Mouse (Mus musculus) ES-Bruce4 (cell line): ENCODE data around the gene Abcg3. TPM values are rescaled to one million over a fixed set of nuclear protein-coding genes. Genes with fewer than 3 reads are reported as not detected.
"Not testable (repeated sequence)": the region's sequence is repeated elsewhere in the genome, so short reads cannot be mapped to it uniquely, and the experiment has no call there.

Experiments
- H3K27ac ChIP-seq: 2 replicates; pipeline ENCODE4 v1.5.1; 2012; ENCODE audit warnings: low read length, inconsistent platforms; ENCODE audit not compliant: insufficient read depth
- H3K27me3 ChIP-seq: 2 replicates; pipeline ENCODE4 v1.6.1; 2012; ENCODE audit warnings: mild to moderate bottlenecking, low read length, inconsistent platforms; ENCODE audit not compliant: control insufficient read depth, poor library complexity, insufficient read depth, severe bottlenecking
- H3K36me3 ChIP-seq: 2 replicates; pipeline ENCODE4 v1.6.1; 2012; ENCODE audit warnings: inconsistent platforms, mild to moderate bottlenecking, low read length, moderate library complexity; ENCODE audit not compliant: control insufficient read depth, poor library complexity, insufficient read depth, severe bottlenecking
- H3K4me1 ChIP-seq: one replicate; pipeline ENCODE4 v1.8.1; 2011; ENCODE audit warnings: low read length; ENCODE audit not compliant: control insufficient read depth, insufficient read depth
- H3K4me3 ChIP-seq: 2 replicates; pipeline ENCODE4 v1.5.1; 2011; ENCODE audit warnings: low read depth, mild to moderate bottlenecking, low read length
- H3K9ac ChIP-seq: 2 replicates; pipeline ENCODE4 v1.6.1; 2012; ENCODE audit warnings: low read depth, mild to moderate bottlenecking, inconsistent platforms; ENCODE audit not compliant: poor library complexity, severe bottlenecking
- H3K9me3 ChIP-seq: replicated peaks from 2 replicates; pipeline ENCODE4 v1.6.1; 2012; ENCODE audit warnings: mild to moderate bottlenecking, low read length, inconsistent platforms; ENCODE audit not compliant: control insufficient read depth, poor library complexity, insufficient read depth, severe bottlenecking
- CTCF ChIP-seq: IDR thresholded peaks from one replicate; pipeline ENCODE4 v1.8.1; 2011; ENCODE audit warnings: low read depth, low read length
- EP300 ChIP-seq: IDR thresholded peaks from 2 replicates; pipeline ENCODE4 v1.6.1; 2011; ENCODE audit warnings: low read depth, low read length; ENCODE audit not compliant: insufficient read depth
- POLR2A ChIP-seq: IDR thresholded peaks from one replicate; pipeline ENCODE4 v1.8.1; 2011; ENCODE audit warnings: low read length; ENCODE audit not compliant: insufficient read depth
- polyA plus RNA-seq: library from polyadenylated mRNA; stranded (reverse); fragments of >200 nt; gene quantifications from 2 replicates; pipeline ENCODE4 v1.2.4, GENCODE M21; 2011; ENCODE audit warnings: low read depth; ENCODE audit not compliant: missing spikeins, insufficient read depth, insufficient read length

Gene Abcg3
- polyA plus RNA-seq, 1 experiment = not detected

DNA sequence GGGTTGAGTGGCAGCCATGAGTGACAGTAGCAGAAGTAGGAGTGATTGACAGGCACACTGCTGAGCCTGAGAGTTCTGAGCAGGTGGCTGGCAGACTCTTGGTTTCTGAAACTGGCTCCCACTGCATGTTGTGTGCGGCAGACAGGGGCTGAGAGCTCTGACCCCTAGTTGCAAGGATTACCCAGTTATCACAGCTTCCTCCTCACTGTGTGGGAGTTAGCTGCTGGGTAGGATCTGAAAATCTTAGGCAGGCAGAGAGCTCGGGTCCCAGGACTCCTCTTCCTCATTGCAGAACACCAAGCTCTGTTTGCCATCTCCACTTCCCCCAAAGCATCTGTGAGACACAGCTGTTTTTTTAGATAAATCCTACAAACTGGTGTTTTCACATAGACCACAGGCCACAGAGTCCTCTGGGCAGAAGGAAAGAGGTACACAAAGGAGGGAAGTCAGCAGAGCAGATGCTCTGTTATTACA is 3.4 kb downstream of the Abcg3 start:
- H3K36me3 ChIP-seq = no peaks in the 10 kb centered on the region
- TF ChIP-seq CTCF (no peak), EP300 (no peak), POLR2A (no peak)
- H3K4me1 ChIP-seq = peaks cover 2% of the 10 kb centered on the region
- no peak overlapping the region for H3K27ac ChIP-seq
- no peak overlapping the region for H3K4me3 ChIP-seq
- H3K9me3 ChIP-seq = no peaks in the 10 kb centered on the region
- no peaks in the 10 kb centered on the region for H3K27me3 ChIP-seq
- no peak overlapping the region for H3K9ac ChIP-seq

DNA sequence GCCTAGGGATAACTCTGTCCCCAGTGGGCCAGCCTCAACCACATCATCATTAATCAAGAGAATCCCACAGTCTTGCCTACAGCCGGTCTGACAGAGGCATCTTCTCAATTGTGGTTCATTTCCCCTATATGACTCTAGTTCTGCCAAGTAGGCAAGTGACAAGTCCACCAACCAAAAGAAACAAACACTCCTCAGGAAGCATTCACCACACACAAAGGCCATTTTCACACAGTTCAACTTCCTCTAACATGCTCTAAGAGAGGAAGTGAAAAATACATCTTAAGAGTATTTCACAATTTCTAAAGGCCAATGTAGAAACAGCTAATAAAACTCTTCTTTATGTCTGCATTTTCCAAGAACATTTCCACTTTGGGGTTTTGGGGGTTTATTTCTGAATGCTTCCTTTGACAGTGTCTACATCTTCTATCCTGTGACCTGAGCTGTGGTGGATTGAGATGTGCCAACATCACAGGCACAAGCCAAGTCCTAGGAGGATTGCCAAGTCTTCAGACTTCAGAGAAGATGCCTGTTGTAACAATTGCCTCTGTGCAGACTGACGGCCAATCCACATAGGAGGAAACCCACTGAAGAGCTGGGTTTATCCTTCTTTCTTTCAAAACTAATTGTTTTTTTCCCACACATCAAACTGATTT is 24.3 kb downstream of the Abcg3 start:
- no peaks in the 10 kb centered on the region for H3K4me1 ChIP-seq
- no peak overlapping the region for H3K4me3 ChIP-seq
- H3K36me3 ChIP-seq = no peaks in the 10 kb centered on the region
- TF ChIP-seq CTCF (no peak), POLR2A (no peak), EP300 (no peak)
- no peak overlapping the region for H3K27ac ChIP-seq
- H3K9ac ChIP-seq = no peak overlapping the region
- no peaks in the 10 kb centered on the region for H3K27me3 ChIP-seq
- H3K9me3 ChIP-seq = no peaks in the 10 kb centered on the region

DNA sequence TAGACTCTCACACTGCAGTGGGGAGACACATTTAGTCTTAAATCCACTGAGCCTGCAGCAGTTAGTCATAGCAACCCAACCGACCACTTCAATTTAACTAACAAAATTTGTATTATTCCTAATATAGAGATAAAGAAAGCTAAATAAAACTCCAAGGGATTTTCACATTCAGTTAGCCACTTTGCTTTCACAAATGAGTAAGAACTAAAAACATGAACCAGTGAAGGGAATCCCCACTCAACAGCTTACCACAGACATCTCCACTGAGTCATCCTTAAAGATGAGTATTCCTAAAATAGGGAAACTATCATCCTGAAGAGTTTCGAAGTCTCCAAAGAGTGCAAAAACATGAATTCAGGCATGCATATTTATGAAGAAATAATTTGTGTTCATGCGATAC is 27.3 kb downstream of the Abcg3 start:
- H3K36me3 ChIP-seq = no peaks in the 10 kb centered on the region
- no peak overlapping the region for H3K27ac ChIP-seq
- no peak overlapping the region for H3K9ac ChIP-seq
- no peaks in the 10 kb centered on the region for H3K9me3 ChIP-seq
- H3K27me3 ChIP-seq = no peaks in the 10 kb centered on the region
- TF ChIP-seq POLR2A (no peak), CTCF (no peak), EP300 (no peak)
- H3K4me1 ChIP-seq = no peaks in the 10 kb centered on the region
- H3K4me3 ChIP-seq = no peak overlapping the region

DNA sequence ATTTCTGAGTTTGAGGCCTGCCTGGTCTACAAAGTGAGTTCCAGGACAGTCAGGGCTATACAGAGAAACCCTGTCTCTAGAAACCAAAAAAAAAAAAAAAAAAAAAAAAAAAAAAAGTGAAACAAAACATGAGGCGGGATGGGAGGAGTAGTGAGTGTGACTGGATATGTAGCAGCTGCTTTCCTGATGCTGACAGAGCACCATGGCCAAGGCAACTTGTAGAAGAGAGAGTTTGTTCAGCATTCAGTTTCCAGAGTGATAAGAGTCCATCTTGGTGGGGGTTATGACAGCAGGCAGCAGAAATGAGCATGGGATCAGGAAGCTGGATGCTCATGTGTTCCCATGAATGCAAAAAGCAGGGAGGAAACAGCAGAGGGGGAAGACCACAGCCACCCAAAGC is 35.6 kb downstream of the Abcg3 start:
- Histone ChIP-seq H3K4me1 (no peaks in the 10 kb centered on the region), H3K9ac (no peak overlapping the region), H3K27me3 (no peaks in the 10 kb centered on the region), H3K27ac (no peak overlapping the region), H3K4me3 (no peak overlapping the region), H3K36me3 (no peaks in the 10 kb centered on the region), H3K9me3 (no peaks in the 10 kb centered on the region)
- no peak for TF ChIP-seq EP300
- TF ChIP-seq CTCF = no peak
- no peak for TF ChIP-seq POLR2A

DNA sequence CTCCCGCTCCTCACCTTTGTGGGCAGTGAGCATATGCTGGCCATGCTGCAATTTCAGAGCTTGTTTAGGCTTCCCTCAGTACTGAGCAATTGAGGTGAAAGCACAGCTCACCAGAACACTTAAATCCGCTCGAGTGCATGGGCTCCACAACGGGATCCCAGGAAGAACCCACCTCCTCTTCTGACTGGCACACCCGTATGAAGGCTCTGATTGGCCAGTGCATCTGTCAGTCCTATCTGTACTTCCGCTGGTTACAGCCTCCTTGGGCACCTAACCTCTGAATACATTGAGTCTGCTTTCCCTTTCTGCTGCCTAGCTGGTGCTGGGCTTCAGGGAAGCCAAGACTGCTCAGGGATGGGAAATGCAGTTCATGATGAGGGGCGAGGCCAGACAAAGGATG is 48.4 kb downstream of the Abcg3 start:
- Histone ChIP-seq H3K4me1 (no peaks in the 10 kb centered on the region), H3K27ac (no peak overlapping the region), H3K9ac (no peak overlapping the region), H3K9me3 (0 out of 2 replicates have a peak, but pooled peaks cover 2% of the 10 kb centered on the region), H3K36me3 (no peaks in the 10 kb centered on the region), H3K4me3 (peak overlapping the region; percentile 39), H3K27me3 (no peaks in the 10 kb centered on the region)
- no peak for TF ChIP-seq CTCF

DNA sequence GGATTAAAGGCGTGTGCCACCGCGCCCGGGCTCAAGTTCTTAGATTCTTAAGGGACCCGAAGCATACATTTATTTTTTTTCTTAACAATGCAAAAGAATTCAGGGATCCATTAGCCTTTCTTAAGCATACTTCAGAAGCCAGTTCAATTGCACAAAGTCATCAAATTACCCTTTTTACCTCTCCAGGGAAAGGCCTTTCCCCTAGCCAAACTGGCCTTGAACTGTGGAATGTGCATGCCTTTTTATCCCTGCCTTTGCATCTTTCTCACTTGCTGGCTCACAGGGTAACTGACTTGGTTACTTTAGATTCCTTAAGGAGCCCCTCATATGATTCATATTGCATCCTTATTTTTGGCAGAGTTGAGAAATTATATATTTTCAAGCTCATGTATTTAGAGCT is 76.0 kb downstream of the Abcg3 start:
- H3K27ac ChIP-seq, H3K4me1 ChIP-seq, H3K27me3 ChIP-seq, H3K9me3 ChIP-seq, H3K9ac ChIP-seq, H3K4me3 ChIP-seq, H3K36me3 ChIP-seq: not testable (repeated sequence)

Other genes starting within 250 kb of the Abcg3 start
- 13.6 and 16.6 TPM in 2 replicates for gene Zfp951, start 122.6 kb downstream of the Abcg3 start, polyA plus RNA-seq
- gene Gbp9, start 156.8 kb upstream of the Abcg3 start, polyA plus RNA-seq = 0.63 and 1.4 TPM in 2 replicates
- 0.25 TPM in 1 of 2 replicates, not detected in the other for gene Gbp8, start 156.8 kb upstream of the Abcg3 start, polyA plus RNA-seq
- 0.72 and 0.79 TPM in 2 replicates for gene Gbp4, start 156.9 kb upstream of the Abcg3 start, polyA plus RNA-seq